Mouse (Mus musculus) midbrain, postnatal 0 days (tissue): ENCODE results near the gene D16Ertd472e. TPM values are rescaled to one million over a fixed set of nuclear protein-coding genes. Genes with fewer than 3 reads are reported as not detected.

Experiments used
- ATAC-seq: fragments of 200-750 bp; cut with Nextera tagmentation; 2 replicates; pipeline ENCODE4 v1.8.0; 2017; ENCODE audit warnings: moderate number of reproducible peaks, mild to moderate bottlenecking, moderate TSS enrichment, moderate library complexity; ENCODE audit not compliant: low FRiP score
- DNase-seq: peaks from one replicate; pipeline ENCODE4 v3.0.0-alpha.2; 2015; ENCODE audit warnings: low spot score
- H3K27ac ChIP-seq: fragments of 300-500 bp; sonication (generic); 2 replicates; pipeline ENCODE4 v1.5.1; 2014; ENCODE audit warnings: low read depth, mild to moderate bottlenecking, low read length, mixed read lengths
- H3K27me3 ChIP-seq: fragments of 300-500 bp; sonication (generic); 2 replicates; pipeline ENCODE4 v1.6.1; 2014; ENCODE audit warnings: low read length, control low read depth, mixed read lengths; ENCODE audit not compliant: insufficient read depth
- H3K36me3 ChIP-seq: fragments of 300-500 bp; sonication (generic); 2 replicates; pipeline ENCODE4 v1.6.1; 2014; ENCODE audit warnings: low read length, control low read depth, mixed read lengths; ENCODE audit not compliant: insufficient read depth
- H3K4me1 ChIP-seq: fragments of 300-500 bp; sonication (generic); 2 replicates; pipeline ENCODE4 v1.6.1; 2014; ENCODE audit warnings: mild to moderate bottlenecking, control low read depth, antibody characterized with exemption, low read length, mixed read lengths; ENCODE audit not compliant: insufficient read depth
- H3K4me2 ChIP-seq: fragments of 300-500 bp; sonication (generic); 2 replicates; pipeline ENCODE4 v1.6.1; 2014; ENCODE audit warnings: low read depth, mild to moderate bottlenecking, low read length, mixed read lengths; ENCODE audit not compliant: poor library complexity, severe bottlenecking
- H3K4me3 ChIP-seq: fragments of 300-500 bp; sonication (generic); 2 replicates; pipeline ENCODE4 v1.5.1; 2014; ENCODE audit warnings: low read depth, mild to moderate bottlenecking, low read length, moderate library complexity
- H3K9ac ChIP-seq: fragments of 300-500 bp; sonication (generic); replicated peaks from 2 replicates; pipeline ENCODE4 v1.6.1; 2014; ENCODE audit warnings: mild to moderate bottlenecking, low read length, moderate library complexity, mixed read lengths; ENCODE audit not compliant: poor library complexity, severe bottlenecking
- H3K9me3 ChIP-seq: fragments of 300-500 bp; sonication (generic); 2 replicates; pipeline ENCODE4 v1.6.1; 2016; ENCODE audit warnings: low read length, control low read depth
- CTCF ChIP-seq: IDR thresholded peaks from 2 replicates; pipeline ENCODE4 v1.5.1; 2016; ENCODE audit warnings: antibody characterized with exemption, mild to moderate bottlenecking
- whole genome bisulfite sequencing: fragments of 180-500 bp; shearing (Covaris S2); extraction: QIAGEN DNeasy Blood & Tissue Kit; methylation state at CpG from one replicate; pipeline ENCODE4 v1.1.7; 2014; 5-methylcytosine and 5-hydroxymethylcytosine counted together
- polyA plus RNA-seq: library from polyadenylated mRNA; unstranded; fragments of >200 nt; fragmentation: Nextera tagmentation; extraction: Ambion mirVana; gene quantifications from 2 replicates; pipeline ENCODE4 v1.2.1, GENCODE M21; 2015
- total RNA-seq: library from RNA; depleted of rRNA; stranded (reverse); fragments of >200 nt; gene quantifications from 2 replicates; pipeline ENCODE4 v1.2.3, GENCODE M21; 2014

D16Ertd472e gene
- total and polyA plus RNA-seq, 2 experiments from 2014 or later: 5.6 to 7.1 TPM

GRCm38 (mm10) chr16:78585664-78586397 lies 9.3 kb upstream of the D16Ertd472e start:
- WGBS: 80% methylated on average over 11 of the region's 11 CpGs
- no peak for TF ChIP-seq CTCF
- Histone ChIP-seq H3K4me2 (no peak overlapping the region), H3K9ac (no peak overlapping the region), H3K27me3 (no peaks in the 10 kb centered on the region), H3K27ac (no peak overlapping the region), H3K36me3 (no peaks in the 10 kb centered on the region), H3K4me3 (no peak overlapping the region), H3K9me3 (no peaks in the 10 kb centered on the region), H3K4me1 (no peaks in the 10 kb centered on the region)
- DNase-seq (no peak), ATAC-seq (no peak)

- Histone ChIP-seq H3K27me3 (no peaks in the 10 kb centered on the region), H3K4me2 (no peak overlapping the region), H3K4me1 (no peaks in the 10 kb centered on the region), H3K9ac (no peak overlapping the region), H3K36me3 (no peaks in the 10 kb centered on the region), H3K9me3 (no peaks in the 10 kb centered on the region), H3K4me3 (no peak overlapping the region), H3K27ac (no peak overlapping the region)
- no peak for TF ChIP-seq CTCF
- ATAC-seq: no peak
- no peak for DNase-seq
- WGBS: 84% methylated on average over 4 of the region's 4 CpGs
Observed at GRCm38 (mm10) chr16:78585163-78585562, 8.7 kb upstream of the D16Ertd472e start.

GRCm38 (mm10) chr16:78583968-78584367 lies 7.5 kb upstream of the D16Ertd472e start:
- no peak overlapping the region for H3K9ac ChIP-seq
- WGBS: 96% methylated on average over 4 of the region's 4 CpGs
- no peak for ATAC-seq

GRCm38 (mm10) chr16:78580387-78580786 lies 3.9 kb upstream of the D16Ertd472e start:
- Histone ChIP-seq H3K4me1 (no peaks in the 10 kb centered on the region), H3K4me2 (no peak overlapping the region), H3K4me3 (no peak overlapping the region), H3K9me3 (no peaks in the 10 kb centered on the region), H3K36me3 (no peaks in the 10 kb centered on the region), H3K9ac (no peak overlapping the region), H3K27ac (no peak overlapping the region), H3K27me3 (no peaks in the 10 kb centered on the region)
- ATAC-seq (no peak), DNase-seq (no peak)
- no peak for TF ChIP-seq CTCF
- 95% methylated on average over 7 of the region's 7 CpGs for WGBS

More at GRCm38 (mm10) chr16:78583968-78584367, 7.5 kb upstream of the D16Ertd472e start:
- Histone ChIP-seq H3K4me2 (no peak overlapping the region), H3K4me3 (no peak overlapping the region), H3K27me3 (no peaks in the 10 kb centered on the region), H3K27ac (no peak overlapping the region), H3K36me3 (no peaks in the 10 kb centered on the region), H3K9me3 (no peaks in the 10 kb centered on the region), H3K4me1 (no peaks in the 10 kb centered on the region)
- no peak for DNase-seq
- no peak for TF ChIP-seq CTCF

- Histone ChIP-seq H3K27me3 (no peaks in the 10 kb centered on the region), H3K36me3 (no peaks in the 10 kb centered on the region), H3K4me2 (no peak overlapping the region), H3K27ac (no peak overlapping the region), H3K4me3 (no peak overlapping the region), H3K4me1 (peaks cover 4% of the 10 kb centered on the region; the same call in 1 of the 2 replicates), H3K9me3 (no peaks in the 10 kb centered on the region), H3K9ac (no peak overlapping the region)
- ATAC-seq: no peak
- no peak for DNase-seq
- 89% methylated on average over 4 of the region's 4 CpGs for WGBS
- TF ChIP-seq CTCF: no peak
Observed at GRCm38 (mm10) chr16:78579386-78579785, 2.9 kb upstream of the D16Ertd472e start.

GRCm38 (mm10) chr16:78577085-78577671 lies 670 bp upstream of the D16Ertd472e start:
- Histone ChIP-seq H3K9ac (no peak overlapping the region; the same call in 1 of the 2 replicates), H3K9me3 (no peaks in the 10 kb centered on the region), H3K4me3 (peak overlapping the region; percentile 75), H3K27ac (no peak overlapping the region), H3K4me2 (peak overlapping the region; percentile 77), H3K27me3 (no peaks in the 10 kb centered on the region), H3K36me3 (no peaks in the 10 kb centered on the region), H3K4me1 (peaks cover 6% of the 10 kb centered on the region; the same call in 1 of the 2 replicates)
- 16% methylated on average over 14 of the region's 14 CpGs for WGBS
- ATAC-seq: peak; percentile 36
- TF ChIP-seq CTCF: no peak; the same call in 1 of the 2 replicates
- peak; percentile 8 for DNase-seq
